Mouse (Mus musculus) right cerebral cortex, adult 18-20 months (tissue): ENCODE data around the gene Fam117b.

Experiments
- DNase-seq: peaks from one replicate; pipeline ENCODE4 v3.0.0; 2022; ENCODE audit warnings: mixed read lengths

Gene Fam117b

GRCm38 (mm10) chr1:59912413-59913157, at the start of gene Fam117b:
Gene Fam117b, plus strand, starts transcription at chr1:59913006.
- peak; percentile 98 for DNase-seq

DNA sequence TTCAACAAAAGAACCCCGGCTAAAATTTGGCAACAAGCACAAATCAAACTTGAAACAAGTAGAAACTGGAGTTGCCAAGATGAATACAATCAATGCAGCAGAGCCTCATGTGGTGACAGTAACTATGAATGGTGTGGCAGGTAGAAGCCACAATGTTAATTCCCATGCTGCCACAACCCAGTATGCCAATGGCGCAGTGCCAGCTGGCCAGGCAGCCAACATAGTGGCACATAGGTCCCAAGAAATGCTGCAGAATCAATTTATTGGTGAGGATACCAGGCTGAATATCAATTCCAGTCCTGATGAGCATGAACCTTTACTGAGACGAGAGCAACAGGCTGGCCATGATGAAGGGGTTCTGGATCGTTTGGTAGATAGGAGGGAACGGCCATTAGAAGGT, 44.8 kb upstream of the Fam117b start:
- no peak for DNase-seq

DNA sequence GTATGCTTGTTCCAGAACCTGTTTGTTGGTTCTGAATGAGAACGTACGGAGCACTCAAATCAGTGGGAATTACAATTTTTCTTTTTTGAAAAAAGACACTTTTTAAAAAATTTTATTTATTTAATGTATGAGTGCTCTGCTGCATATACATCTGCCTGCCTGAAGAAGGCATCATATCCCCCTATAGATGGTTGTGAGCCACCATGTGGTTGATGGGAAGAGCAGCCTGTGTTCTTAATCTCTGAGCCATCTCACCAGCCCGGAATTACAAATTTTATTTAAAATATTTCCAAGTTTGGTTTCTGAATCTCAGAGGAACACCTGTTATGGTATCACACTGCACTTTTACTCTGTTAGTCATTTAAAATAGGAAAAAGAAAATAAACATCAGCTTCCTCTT, 38.8 kb upstream of the Fam117b start:
- no peak for DNase-seq

GRCm38 (mm10) chr1:59878098-59878497, 34.7 kb upstream of the Fam117b start:
- no peak for DNase-seq

DNA sequence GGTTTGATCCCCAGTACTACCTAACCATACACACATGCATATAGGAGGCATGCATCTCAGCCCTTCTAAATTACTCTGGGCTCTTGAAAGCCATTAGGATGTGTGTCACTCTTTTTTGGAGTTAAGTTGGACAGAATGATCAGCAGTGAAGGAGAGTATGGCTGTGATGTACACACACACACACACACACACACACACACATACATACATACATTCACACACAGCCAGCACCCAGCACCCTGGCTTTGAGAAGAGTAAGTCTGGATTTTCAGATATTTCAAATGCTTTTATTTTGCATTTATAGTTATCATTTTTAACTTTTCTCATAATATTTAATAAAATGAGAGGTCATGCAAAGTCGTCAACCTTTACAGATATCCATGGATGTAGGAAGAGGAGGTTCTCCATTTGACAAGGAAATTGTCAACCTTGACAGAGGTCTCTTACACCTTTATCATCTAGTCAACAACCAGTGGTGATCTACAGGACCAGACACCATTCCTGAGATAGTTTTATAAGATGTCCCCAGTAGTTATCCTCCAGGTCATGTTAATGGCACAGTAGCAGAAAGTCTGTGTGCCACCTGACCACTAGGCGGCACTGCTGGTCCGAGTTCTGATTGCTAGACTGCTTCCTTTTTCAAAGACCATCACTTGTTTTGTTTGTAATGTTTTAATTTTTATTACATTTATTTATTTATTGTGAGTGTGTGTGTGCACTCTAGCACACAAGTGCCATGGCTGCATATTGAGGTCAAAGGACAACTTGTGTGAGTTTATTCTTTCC, 29.3 kb upstream of the Fam117b start:
- DNase-seq: peak; percentile 58

- DNase-seq: peak; percentile 25
These were observed 25.9 kb upstream of the Fam117b start for GRCm38 (mm10) chr1:59886899-59887298.

GRCm38 (mm10) chr1:59888018-59888417, 24.8 kb upstream of the Fam117b start:
- DNase-seq: no peak

DNA sequence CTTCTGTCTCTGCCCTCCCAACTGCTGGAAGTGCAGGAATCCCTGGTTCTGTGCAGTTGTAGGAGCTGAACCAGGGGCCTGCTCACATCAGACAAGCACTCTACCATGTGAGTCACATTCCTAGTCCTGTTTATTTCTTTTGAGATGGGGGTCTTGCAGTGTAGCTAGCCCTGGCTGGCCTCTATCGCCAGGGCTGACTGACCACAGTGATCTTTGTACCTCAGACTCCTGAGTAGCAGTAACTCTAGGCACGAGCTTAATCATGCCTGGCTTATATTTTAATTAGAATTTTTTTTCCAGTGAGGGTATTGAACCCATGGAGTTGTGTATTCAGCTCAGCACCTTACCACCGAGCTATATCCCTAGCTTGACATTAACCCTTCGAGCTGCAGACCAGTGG, 21.6 kb upstream of the Fam117b start:
- no peak for DNase-seq

DNA sequence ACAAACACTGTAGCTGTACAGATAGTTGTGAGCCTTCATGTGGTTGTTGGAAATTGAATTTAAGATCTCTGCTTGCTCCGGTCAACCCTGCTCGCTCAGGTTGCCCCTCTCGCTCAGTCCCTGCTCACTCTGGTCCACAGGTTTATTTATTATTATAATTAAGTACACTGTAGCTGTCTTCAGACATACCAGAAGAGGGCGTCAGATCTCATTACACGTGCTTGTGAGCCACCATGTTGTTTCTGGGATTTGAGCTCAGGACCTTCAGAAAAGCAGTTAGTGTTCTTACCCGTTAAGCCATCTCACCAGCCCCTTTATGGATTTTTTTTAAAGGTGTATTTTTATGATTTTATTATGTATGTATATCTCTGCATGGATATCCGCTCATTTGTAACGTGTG, 20.0 kb upstream of the Fam117b start:
- no peak for DNase-seq

DNA sequence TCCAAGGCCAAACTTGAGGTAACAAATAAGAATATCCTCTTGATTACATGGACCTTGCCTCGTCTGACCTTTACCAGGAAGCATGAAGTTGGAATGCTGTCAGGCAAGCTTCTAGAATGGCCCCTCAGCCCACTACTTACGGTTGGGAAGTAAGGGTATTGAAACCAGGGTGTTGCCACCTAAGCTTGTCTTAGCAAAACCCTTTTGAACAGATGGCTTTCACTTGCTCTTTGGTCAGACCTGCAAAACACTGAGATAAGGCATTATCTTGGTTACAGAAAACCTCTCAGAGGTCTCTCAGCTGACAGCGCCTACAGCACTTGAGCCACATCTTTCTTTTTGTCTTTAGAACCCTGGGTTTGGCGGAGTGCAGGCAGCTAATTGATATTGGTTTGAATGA, 18.8 kb upstream of the Fam117b start:
- DNase-seq: no peak

- DNase-seq: peak; percentile 22
These were observed 17.4 kb upstream of the Fam117b start for GRCm38 (mm10) chr1:59895456-59895855.

- DNase-seq: no peak
These were observed 15.5 kb upstream of the Fam117b start for GRCm38 (mm10) chr1:59897147-59897798.

DNA sequence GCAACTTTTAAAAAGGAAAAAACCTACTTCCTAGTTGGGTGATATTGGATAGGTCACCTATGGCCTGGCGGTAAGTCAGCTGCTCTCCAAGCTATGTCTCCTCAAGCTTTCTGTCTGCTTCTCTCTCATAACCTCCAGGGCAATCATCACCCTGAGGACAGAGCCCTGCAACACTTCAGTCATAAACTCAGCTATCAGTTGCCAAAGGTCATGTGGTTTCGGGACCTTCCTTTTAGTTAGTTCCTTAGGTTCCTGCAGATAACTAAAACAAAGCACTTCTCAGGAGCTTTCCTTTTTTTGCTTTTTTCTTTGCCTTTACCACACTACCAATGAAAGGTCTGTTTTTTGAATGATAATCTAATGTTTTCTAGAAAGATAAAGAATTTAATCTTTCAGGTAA, 13.1 kb upstream of the Fam117b start:
- no peak for DNase-seq

DNA sequence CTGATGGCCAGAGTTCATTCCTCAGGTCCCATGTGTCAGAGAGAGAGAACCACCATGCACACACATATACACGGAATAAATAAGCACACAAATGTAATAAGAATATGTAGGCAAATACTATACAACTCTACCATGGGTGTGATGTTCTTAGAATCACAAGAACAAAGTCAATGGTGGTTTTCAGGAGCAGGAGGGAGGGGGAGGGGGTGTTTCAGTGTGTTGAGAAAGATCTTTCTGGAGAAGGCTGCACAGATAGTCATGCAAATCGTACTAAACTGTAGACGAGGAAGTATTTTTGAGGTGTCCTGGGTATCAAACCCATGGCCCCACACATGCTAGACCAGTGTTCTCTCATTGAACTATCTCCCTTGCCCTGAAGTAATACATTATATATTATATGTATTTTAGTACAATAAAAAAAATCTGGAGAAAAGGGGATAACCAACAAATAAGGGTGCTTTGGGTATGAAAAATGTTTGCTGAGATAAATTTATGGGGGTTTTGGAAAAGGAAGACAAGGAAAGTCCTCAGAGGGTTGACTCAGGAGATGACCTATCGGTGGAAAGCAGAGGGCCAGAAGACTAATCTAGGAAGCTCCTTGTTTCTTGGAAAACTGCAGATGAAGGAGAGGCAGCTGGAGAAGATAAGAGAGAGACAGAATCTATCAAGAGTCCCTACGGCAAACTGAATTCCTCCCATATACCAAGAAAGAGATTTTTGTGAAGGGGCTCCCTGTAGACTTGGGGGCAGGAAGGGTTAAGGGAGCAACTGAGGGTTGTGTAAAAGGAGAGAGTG, 11.5 kb upstream of the Fam117b start:
- DNase-seq: no peak

GRCm38 (mm10) chr1:59902634-59903033, 10.2 kb upstream of the Fam117b start:
- DNase-seq: no peak

- DNase-seq: no peak
These were observed 8.0 kb upstream of the Fam117b start for GRCm38 (mm10) chr1:59904630-59905295.

- no peak for DNase-seq
These were observed 6.9 kb upstream of the Fam117b start for GRCm38 (mm10) chr1:59905916-59906315.

DNA sequence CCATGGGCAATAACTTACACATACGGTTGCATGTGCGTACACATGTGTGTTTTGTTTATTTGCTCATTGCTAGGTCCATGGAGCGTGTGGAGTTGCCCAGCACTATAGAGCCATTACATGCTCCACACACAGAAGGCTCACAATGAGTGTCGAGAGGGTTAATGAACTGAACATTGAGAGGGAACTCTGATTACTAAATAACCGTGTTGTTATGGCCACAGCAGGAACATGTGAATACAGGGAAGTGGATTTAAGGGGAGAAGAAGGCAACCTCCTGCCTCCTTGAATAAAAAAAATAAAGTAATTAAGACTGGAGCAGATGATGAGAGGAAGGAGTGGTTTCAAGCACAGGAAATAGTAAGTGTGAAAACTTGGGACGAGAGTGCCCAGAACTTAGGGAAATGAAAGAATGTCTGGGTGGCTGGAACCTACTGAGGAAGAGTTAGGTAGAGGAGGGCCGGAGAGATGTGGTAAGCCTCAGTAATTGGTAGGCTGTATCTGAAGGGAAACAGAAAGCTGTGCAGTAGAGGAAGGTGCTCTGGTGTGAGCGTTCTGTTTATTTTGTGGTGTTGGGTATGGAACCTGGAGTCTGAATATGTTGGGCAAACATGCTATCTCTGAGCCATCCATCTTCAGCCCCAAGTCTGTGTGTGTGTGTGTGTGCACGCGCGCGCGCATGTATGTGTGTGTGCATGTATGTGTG, 5.8 kb upstream of the Fam117b start:
- DNase-seq: no peak

DNA sequence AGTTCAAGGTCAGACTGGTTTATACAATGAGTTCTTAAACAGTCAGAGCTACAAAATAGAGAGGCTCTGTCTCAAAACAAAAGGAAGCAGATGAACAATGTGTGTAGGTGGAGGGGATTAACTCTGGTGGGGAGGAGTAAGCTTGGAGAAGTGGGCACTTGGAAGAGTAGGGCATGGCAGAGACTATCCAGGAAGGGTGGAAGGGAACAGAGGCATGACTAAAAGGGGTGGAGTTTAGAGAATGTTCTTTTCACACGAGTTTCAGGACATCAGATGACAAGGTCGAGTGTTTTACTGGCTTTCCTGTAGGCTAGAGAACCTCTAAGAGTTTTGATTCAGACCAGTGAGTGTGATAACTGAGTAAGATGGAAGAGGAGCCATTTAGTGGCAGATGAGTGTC, 5.1 kb upstream of the Fam117b start:
- no peak for DNase-seq

DNA sequence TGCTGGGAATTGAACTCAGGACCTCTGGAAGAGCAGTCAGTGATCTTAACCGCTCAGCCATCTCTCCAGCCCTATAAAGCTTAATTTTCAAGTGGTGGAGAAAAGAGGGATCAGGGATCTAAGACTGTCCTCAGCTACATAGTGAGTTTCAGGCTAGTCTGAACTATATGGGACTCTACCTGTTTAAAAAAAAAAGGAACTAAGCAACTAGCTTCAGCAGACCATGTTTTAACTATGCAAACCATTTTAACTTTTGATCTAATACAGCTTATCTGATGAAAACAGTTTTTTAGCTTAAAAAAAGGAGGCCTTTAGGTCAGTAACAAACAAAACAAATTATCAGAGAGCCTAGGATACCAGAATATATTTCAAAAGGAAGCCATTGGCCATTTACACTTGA, 1.9 kb upstream of the Fam117b start:
- no peak for DNase-seq

DNA sequence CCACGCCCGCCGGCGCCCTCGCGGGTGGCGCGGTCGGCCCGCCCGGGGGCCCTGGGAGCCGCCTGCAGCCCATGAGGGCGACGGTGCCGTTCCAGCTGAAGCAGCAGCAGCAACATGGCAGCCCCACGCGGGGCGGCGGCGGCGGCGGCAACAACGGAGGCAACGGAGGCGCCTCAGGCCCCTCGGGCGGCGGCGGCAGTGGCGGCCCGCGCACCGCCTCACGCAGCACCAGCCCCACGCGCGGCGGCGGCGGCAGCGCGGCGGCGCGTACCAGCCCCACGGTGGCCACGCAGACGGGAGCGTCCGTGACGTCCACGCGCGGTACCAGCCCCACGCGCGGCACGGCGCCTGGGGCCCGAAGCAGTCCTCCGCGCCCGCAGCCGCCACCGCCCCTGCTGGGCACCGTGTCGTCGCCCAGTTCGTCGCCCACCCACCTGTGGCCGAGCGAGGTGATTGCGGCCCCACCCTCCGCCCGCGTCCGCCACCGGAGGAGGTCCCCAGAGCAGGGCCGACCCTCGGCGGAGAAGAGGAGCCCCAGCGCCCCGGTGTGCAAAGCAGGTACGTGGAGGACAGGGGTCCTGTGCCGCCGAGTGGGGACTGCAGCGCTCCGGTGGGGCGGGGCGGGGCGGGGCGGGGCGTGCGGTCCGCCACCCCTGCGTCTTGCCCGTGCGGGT, 526 bp downstream of the Fam117b start:
- peak; percentile 76 for DNase-seq
